Mouse (Mus musculus) embryonic facial prominence, embryonic 10.5 days (tissue): ENCODE results near the gene Adamts1. TPM values are rescaled to one million over a fixed set of nuclear protein-coding genes. Genes with fewer than 3 reads are reported as not detected.

Source experiments
- DNase-seq: peaks from one replicate; pipeline ENCODE4 v3.0.0-alpha.2; 2017; ENCODE audit warnings: low spot score
- H3K27ac ChIP-seq: fragments of 300-500 bp; sonication (generic); replicated peaks from 2 replicates; pipeline ENCODE4 v1.5.1; 2016; ENCODE audit warnings: mild to moderate bottlenecking
- H3K27me3 ChIP-seq: fragments of 300-500 bp; sonication (generic); replicated peaks from 2 replicates; pipeline ENCODE4 v1.6.1; 2016; ENCODE audit warnings: low read depth, mild to moderate bottlenecking; ENCODE audit not compliant: poor library complexity, severe bottlenecking
- H3K36me3 ChIP-seq: fragments of 300-500 bp; sonication (generic); replicated peaks from 2 replicates; pipeline ENCODE4 v1.6.1; 2016; ENCODE audit warnings: mild to moderate bottlenecking, moderate library complexity
- H3K4me1 ChIP-seq: fragments of 300-500 bp; sonication (generic); 2 replicates; pipeline ENCODE4 v1.6.1; 2016
- H3K4me3 ChIP-seq: fragments of 300-500 bp; sonication (generic); 2 replicates; pipeline ENCODE4 v1.5.1; 2016; ENCODE audit warnings: mild to moderate bottlenecking, moderate library complexity
- H3K9me3 ChIP-seq: fragments of 300-500 bp; sonication (generic); 2 replicates; pipeline ENCODE4 v1.6.1; 2016; ENCODE audit warnings: mild to moderate bottlenecking
- WGBS: fragments of 180-500 bp; shearing (Covaris S2); methylation state at CpG from one replicate; pipeline ENCODE4 v1.1.7; 2016; 5-methylcytosine and 5-hydroxymethylcytosine counted together
- polyA plus RNA-seq: library from polyadenylated mRNA; unstranded; fragments of >200 nt; fragmentation: Nextera tagmentation; extraction: Ambion mirVana; gene quantifications from 2 replicates; pipeline ENCODE4 v1.2.1, GENCODE M21; 2016

Adamts1 gene
- polyA plus RNA-seq, 1 experiment from 2014 or later, result 23.9 TPM

- Histone ChIP-seq H3K4me1 (peaks cover 6% of the 10 kb centered on the region; the same call in 1 of the 2 replicates), H3K27ac (no peak overlapping the region), H3K27me3 (no peaks in the 10 kb centered on the region), H3K36me3 (no peaks in the 10 kb centered on the region), H3K9me3 (no peaks in the 10 kb centered on the region), H3K4me3 (no peak overlapping the region)
- WGBS, result 58% methylated on average over 14 of the region's 14 CpGs
- no peak for DNase-seq
These were observed 46.7 kb downstream of the Adamts1 start for GRCm38 (mm10) chr16:85756101-85756819.

- no peaks in the 10 kb centered on the region for H3K27me3 ChIP-seq
- no peaks in the 10 kb centered on the region for H3K4me1 ChIP-seq
- 80% methylated on average over 6 of the region's 6 CpGs for WGBS
- no peak overlapping the region for H3K4me3 ChIP-seq
- no peaks in the 10 kb centered on the region for H3K9me3 ChIP-seq
- no peak overlapping the region for H3K27ac ChIP-seq
- H3K36me3 ChIP-seq, result no peaks in the 10 kb centered on the region
- no peak for DNase-seq
These were observed 53.6 kb downstream of the Adamts1 start for GRCm38 (mm10) chr16:85749335-85749734.

DNA sequence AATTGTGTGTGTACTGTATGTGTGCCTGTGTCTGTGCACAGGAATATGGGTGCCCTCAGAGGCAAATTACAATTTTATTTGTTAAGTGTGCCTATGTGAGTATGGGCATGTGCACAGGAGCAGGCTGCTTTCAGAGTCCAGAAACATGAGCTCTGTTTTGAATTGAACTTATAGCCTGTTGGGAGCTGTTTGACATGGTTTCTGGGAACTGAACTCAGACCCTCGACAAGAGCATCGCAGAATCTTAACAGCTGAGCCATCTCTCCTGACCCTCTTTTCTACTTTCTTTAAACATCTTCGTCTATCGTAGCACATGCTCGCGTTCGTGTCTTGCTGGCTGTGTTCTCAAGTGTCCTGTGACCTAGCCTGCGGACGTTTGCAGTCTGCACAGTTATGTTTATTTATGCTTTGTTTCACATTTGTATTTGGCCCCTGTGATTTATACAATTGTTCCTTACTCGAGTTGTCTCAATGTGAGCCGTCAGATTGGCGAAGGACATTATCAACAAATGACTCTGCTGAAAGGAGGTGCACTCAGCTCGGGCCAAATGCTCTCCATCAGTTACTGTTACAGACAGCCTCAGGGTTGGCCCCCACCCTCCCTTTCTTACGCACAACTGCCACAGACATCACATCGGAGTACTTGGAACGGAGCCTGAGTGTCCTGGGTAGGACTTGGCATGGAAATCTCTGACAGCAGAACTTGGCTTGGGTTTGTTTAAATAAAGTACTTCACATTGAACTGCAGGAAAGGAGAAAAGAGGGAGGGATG lies 55.1 kb downstream of the Adamts1 start:
- no peak for DNase-seq
- Histone ChIP-seq H3K9me3 (no peaks in the 10 kb centered on the region), H3K4me1 (no peaks in the 10 kb centered on the region), H3K27ac (no peak overlapping the region), H3K27me3 (no peaks in the 10 kb centered on the region), H3K36me3 (no peaks in the 10 kb centered on the region), H3K4me3 (no peak overlapping the region)
- 76% methylated on average over 16 of the region's 16 CpGs for WGBS

GRCm38 (mm10) chr16:85746386-85746785 lies 56.5 kb downstream of the Adamts1 start:
- Histone ChIP-seq H3K27me3 (no peaks in the 10 kb centered on the region), H3K9me3 (no peaks in the 10 kb centered on the region), H3K36me3 (no peaks in the 10 kb centered on the region), H3K27ac (no peak overlapping the region), H3K4me1 (no peaks in the 10 kb centered on the region), H3K4me3 (no peak overlapping the region)
- DNase-seq, result no peak
- WGBS, result 84% methylated on average over 3 of the region's 3 CpGs

Other genes starting within 250 kb of the Adamts1 start
- gene Cyyr1, start 249.7 kb downstream of the Adamts1 start, polyA plus RNA-seq, result 4.0 and 4.1 TPM in 2 replicates
- gene Adamts5, start 98.7 kb upstream of the Adamts1 start, polyA plus RNA-seq, result 0.73 and 1.1 TPM in 2 replicates